Mouse (Mus musculus): ENCODE results near the gene Fbxo3. TPM values are rescaled to one million over a fixed set of nuclear protein-coding genes. Genes with fewer than 3 reads are reported as not detected.
"Not testable (repeated sequence)": the region's sequence is repeated elsewhere in the genome, so short reads cannot be mapped to it uniquely, and the experiment has no call there.

The Fbxo3 gene
- 51.3 and 53.8 TPM in 2 replicates for polyA plus RNA-seq (2015; fragmentation: Nextera tagmentation; extraction: Ambion mirVana)

DNA sequence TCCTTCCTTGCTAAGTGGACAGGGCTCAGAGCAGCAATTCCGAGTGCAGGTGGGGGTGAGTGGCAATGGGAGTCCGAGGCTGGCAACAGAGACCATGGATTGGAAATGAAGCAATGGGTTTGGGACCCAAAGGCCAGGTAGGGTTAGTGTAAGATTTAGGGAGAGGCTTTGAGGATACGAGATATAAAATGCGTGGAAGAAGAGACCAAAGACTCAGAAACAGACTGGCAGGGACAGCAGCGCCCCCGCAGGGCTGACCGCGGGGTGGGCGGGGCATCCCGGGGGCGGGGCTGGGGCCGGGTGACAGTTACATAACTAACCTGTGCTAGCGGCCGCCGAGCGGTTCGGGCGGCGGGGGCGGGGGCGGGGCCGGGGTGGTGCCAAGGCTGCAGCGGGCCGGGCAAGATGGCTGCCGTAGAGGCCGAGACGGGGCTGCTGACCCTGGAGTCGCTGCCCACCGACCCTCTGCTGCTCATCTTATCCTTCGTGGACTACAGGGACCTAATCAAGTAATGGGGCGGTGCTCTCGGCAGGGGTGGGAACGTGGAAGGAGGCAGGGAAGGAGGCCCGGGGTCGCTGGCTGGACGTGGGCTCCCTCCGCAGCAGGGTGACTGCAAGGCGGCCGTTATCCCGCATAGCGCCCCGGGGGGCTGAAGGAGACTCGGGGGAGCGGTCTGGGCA lies at the start of gene Fbxo3:
Gene Fbxo3 (plus strand): TSS at position 264 of the 681 bp plus-strand sequence.
- under 1% methylated on average over 39 of the region's 44 CpGs for WGBS
- H3K27me3 ChIP-seq = no peaks in the 10 kb centered on the region
- no peaks in the 10 kb centered on the region for H3K9me3 ChIP-seq (replicated peaks)
- peaks cover 19% of the 10 kb centered on the region for H3K4me1 ChIP-seq
- peak; percentile 95 for ATAC-seq (ENCODE audit: insufficient number of reproducible peaks, low FRiP score, low TSS enrichment, low read depth)
- peak within 1 kb of the TSS; percentile 93 for H3K9ac ChIP-seq
- H3K4me3 ChIP-seq (replicated peaks) = peak within 1 kb of the TSS; percentile 94
- peak within 1 kb of the TSS; percentile 53 for H3K27ac ChIP-seq (replicated peaks)
- H3K36me3 ChIP-seq = no peaks in the 10 kb centered on the region
- peak within 1 kb of the TSS; percentile 70 for H3K4me2 ChIP-seq (replicated peaks)

DNA sequence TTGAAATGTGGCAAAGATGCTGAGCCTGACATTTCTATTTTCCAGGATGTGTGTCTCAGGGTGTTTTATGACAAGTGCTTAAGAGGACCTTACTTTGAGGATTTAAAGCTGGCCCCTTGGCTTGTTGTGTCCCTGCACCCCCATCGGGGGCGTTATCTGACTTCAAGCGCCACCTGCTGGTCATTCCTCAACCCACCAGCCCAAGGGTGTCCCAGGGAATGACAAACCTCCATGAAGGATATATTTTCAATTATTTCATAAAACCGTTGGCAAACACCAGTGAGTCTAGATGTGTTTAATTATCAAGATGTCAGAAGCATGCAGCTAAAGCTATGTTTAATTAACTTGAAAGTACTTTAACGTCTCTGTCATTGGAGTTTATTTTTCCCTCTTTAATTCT lies 45.3 kb upstream of the Fbxo3 start:
- 5% methylated on average over 5 of the region's 5 CpGs for WGBS
- ATAC-seq (ENCODE audit: insufficient number of reproducible peaks, low FRiP score, low TSS enrichment, low read depth) = peak; percentile 67; the same call in 1 of the 2 replicates
- H3K9me3 ChIP-seq (replicated peaks) = no peaks in the 10 kb centered on the region
- no peak overlapping the region for H3K9ac ChIP-seq
- H3K36me3 ChIP-seq = no peaks in the 10 kb centered on the region
- no peaks in the 10 kb centered on the region for H3K4me1 ChIP-seq
- peaks cover 4% of the 10 kb centered on the region; the same call in 1 of the 2 replicates for H3K27me3 ChIP-seq
- H3K27ac ChIP-seq (replicated peaks) = no peak overlapping the region
- no peak overlapping the region for H3K4me3 ChIP-seq (replicated peaks)
- no peak overlapping the region for H3K4me2 ChIP-seq (replicated peaks)

DNA sequence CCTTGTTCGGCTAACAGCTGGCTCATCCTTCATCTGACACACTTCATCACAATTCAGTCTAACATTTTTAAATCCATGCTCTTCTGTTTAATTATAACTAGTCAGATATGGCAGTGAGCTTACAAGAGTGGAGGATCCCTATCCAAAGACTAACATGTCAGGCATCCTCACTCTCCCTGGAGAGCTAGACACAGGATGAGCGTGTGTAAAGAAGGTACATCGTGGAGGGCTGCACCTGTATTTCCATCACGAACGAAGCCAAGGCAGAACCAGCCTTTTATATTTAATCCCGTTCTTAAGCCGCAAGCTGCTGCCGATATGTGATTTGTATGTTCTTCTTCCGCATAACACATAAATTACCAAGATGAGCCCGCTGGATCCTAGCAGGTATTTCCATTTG lies 44.4 kb upstream of the Fbxo3 start:
- no peak overlapping the region for H3K4me3 ChIP-seq (replicated peaks)
- H3K4me1 ChIP-seq = no peaks in the 10 kb centered on the region
- 86% methylated on average over 10 of the region's 10 CpGs for WGBS
- no peak overlapping the region for H3K27ac ChIP-seq (replicated peaks)
- no peaks in the 10 kb centered on the region for H3K9me3 ChIP-seq (replicated peaks)
- H3K36me3 ChIP-seq = no peaks in the 10 kb centered on the region
- H3K4me2 ChIP-seq (replicated peaks) = no peak overlapping the region
- H3K27me3 ChIP-seq = peaks cover 4% of the 10 kb centered on the region; the same call in 1 of the 2 replicates
- ATAC-seq (ENCODE audit: insufficient number of reproducible peaks, low FRiP score, low TSS enrichment, low read depth) = no peak
- H3K9ac ChIP-seq = no peak overlapping the region

DNA sequence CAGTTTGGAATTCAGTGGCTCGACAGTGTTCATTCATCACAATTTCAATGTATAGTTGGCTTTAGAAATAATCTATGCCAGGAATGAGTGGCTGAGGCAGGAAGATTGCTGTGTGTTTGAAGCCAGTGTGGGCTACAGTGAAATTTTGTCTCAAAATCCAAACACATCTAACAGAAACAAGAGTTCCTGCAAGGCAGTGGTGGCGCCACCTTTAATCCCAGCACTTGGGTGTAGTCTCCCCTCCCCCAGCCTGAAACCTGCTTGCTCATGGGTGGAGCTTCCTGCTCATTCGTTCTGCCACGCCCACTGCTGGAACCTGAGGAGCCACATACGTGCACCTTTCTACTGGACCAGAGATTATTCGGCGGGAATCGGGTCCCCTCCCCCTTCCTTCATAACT lies 39.9 kb upstream of the Fbxo3 start:
- H3K9ac ChIP-seq; ATAC-seq (ENCODE audit: insufficient number of reproducible peaks, low FRiP score, low TSS enrichment, low read depth); H3K4me1 ChIP-seq; H3K4me2 ChIP-seq (replicated peaks); H3K27me3 ChIP-seq; H3K4me3 ChIP-seq (replicated peaks); H3K36me3 ChIP-seq; H3K9me3 ChIP-seq (replicated peaks); H3K27ac ChIP-seq (replicated peaks): not testable (repeated sequence)
- WGBS = 68% methylated on average over 8 of the region's 8 CpGs

DNA sequence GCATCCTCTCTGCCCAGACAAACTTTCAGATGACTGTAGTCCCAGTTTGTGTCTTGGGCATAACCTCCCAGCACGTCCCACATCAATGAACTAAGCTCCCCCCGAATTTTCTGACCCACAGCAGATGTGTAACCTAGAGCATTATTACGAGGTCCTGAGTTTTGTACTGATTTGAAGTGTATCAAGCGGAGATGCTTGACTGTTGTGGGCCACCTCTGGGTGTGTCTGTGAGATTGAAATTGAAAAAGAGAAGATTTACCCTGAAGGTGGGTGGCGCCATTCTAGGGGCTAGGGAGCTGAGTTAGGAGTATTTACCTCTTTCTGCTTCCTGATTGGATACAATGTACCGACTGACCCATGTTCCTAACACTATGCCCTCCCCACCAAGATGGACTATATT lies 37.8 kb upstream of the Fbxo3 start:
- Histone ChIP-seq H3K27me3 (peaks cover 10% of the 10 kb centered on the region), H3K4me2 (replicated peaks) (no peak overlapping the region), H3K4me1 (no peaks in the 10 kb centered on the region), H3K36me3 (no peaks in the 10 kb centered on the region), H3K4me3 (replicated peaks) (no peak overlapping the region), H3K27ac (replicated peaks) (no peak overlapping the region), H3K9me3 (replicated peaks) (no peaks in the 10 kb centered on the region), H3K9ac (no peak overlapping the region)
- no peak for ATAC-seq (ENCODE audit: insufficient number of reproducible peaks, low FRiP score, low TSS enrichment, low read depth)
- 84% methylated on average over 6 of the region's 6 CpGs for WGBS

DNA sequence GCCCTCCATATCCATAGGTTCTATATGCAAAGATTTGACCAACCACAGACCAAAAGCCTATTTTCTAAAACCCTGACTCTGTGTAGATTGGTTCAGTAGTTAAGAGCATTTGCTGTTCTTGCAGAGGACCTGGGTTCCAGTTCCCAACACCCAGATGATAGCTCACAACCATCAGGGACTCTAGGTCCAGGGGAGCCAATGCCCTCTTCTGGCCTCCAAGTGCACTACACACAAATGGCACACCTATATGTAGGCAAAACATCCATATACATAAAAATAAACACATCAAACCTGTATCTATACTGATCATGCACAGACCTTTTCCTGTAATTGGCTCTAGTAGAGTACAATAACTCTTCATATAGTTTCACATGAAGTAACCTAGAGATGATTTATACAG lies 36.2 kb upstream of the Fbxo3 start:
- Histone ChIP-seq H3K4me1 (no peaks in the 10 kb centered on the region), H3K27ac (replicated peaks) (no peak overlapping the region), H3K9me3 (replicated peaks) (no peaks in the 10 kb centered on the region), H3K4me3 (replicated peaks) (no peak overlapping the region), H3K9ac (no peak overlapping the region), H3K27me3 (peaks cover 10% of the 10 kb centered on the region), H3K36me3 (no peaks in the 10 kb centered on the region), H3K4me2 (replicated peaks) (no peak overlapping the region)
- no peak for ATAC-seq (ENCODE audit: insufficient number of reproducible peaks, low FRiP score, low TSS enrichment, low read depth)

DNA sequence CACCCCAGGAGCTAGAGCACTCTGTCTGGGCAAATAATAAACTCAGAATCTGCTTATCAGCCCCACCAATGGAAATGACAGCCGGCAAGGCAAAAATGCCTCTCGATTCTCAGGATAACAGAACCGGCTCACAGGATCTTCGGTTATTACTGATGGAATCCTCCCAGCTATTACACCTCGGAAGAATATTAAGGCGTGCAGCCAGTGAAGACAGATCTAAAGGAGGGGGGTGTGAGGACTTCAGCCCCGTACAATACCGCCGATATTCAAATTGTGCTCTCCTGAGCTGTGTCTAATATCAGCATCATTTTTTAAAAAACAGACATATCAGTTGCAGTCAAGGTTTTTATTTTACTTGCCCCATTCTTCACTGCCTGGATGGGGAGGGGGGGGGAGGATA lies 35.4 kb upstream of the Fbxo3 start:
- Histone ChIP-seq H3K27me3 (peaks cover 10% of the 10 kb centered on the region), H3K9ac (no peak overlapping the region), H3K27ac (replicated peaks) (no peak overlapping the region), H3K9me3 (replicated peaks) (no peaks in the 10 kb centered on the region), H3K4me2 (replicated peaks) (no peak overlapping the region), H3K36me3 (no peaks in the 10 kb centered on the region), H3K4me1 (no peaks in the 10 kb centered on the region), H3K4me3 (replicated peaks) (no peak overlapping the region)
- WGBS = 66% methylated on average over 9 of the region's 9 CpGs
- no peak for ATAC-seq (ENCODE audit: insufficient number of reproducible peaks, low FRiP score, low TSS enrichment, low read depth)

DNA sequence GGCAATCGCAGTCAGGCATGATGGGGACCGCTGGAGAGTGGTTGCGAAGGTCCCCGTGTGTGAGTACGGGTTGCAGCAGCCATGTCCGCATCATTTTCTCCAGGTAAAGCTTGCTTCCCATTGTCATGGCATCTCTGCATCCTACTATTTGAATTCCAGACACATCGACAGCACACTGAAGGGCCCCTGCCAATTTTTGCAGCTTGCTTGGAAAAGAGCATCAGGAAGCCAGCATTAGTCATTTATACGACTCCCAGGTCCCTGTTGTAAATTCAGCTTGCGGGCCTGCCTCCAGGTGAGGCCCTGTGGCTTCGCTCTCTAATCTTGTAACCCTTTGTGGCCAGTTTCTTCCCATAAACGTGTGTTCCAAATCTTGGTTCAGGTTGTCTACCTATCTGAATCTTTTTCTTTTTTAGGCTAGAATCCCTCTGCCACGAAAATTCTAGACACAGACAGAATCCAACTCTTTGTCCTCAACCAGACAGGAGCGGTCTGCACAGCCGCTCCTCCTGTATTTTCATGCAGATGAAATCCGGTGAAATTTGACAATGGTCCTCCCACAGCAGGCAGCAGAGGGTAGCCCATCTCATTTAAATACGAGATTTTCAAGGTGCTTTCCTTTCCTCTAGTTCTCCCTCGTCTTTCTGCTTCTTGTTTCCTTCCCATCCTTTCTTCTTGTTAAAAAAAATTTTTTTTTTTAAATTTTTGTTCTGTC lies 34.7 kb upstream of the Fbxo3 start:
- no peak overlapping the region for H3K9ac ChIP-seq
- no peak overlapping the region for H3K27ac ChIP-seq (replicated peaks)
- H3K36me3 ChIP-seq = no peaks in the 10 kb centered on the region
- no peak for ATAC-seq (ENCODE audit: insufficient number of reproducible peaks, low FRiP score, low TSS enrichment, low read depth)
- H3K27me3 ChIP-seq = peaks cover 10% of the 10 kb centered on the region
- H3K9me3 ChIP-seq (replicated peaks) = no peaks in the 10 kb centered on the region
- WGBS = 28% methylated on average over 17 of the region's 17 CpGs
- no peak overlapping the region for H3K4me3 ChIP-seq (replicated peaks)
- H3K4me2 ChIP-seq (replicated peaks) = no peak overlapping the region
- H3K4me1 ChIP-seq = no peaks in the 10 kb centered on the region

DNA sequence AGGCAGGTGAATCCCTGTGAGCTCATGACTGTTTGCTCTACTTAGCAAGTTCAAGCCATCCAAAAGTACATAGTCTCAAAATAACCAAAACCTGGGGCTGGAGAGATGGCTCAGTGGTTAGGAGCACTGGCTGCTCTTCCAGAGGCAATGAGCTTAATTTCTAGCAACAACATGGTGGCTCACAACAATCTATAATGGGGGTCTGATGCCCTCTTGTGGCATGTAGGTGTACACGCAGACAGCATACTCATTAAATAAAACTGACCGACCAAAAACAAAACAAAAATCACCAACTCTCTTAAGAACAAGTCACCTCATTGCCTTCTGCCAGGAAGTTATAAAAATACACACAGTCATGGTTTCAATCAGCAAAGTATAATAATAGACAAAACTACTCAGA lies 26.4 kb upstream of the Fbxo3 start:
- WGBS = 26% methylated on average over 2 of the region's 2 CpGs
- H3K4me2 ChIP-seq (replicated peaks) = no peak overlapping the region
- H3K27me3 ChIP-seq = no peaks in the 10 kb centered on the region
- H3K36me3 ChIP-seq = no peaks in the 10 kb centered on the region
- H3K9me3 ChIP-seq (replicated peaks) = no peaks in the 10 kb centered on the region
- no peak overlapping the region for H3K4me3 ChIP-seq (replicated peaks)
- no peaks in the 10 kb centered on the region for H3K4me1 ChIP-seq
- H3K27ac ChIP-seq (replicated peaks) = no peak overlapping the region
- ATAC-seq (ENCODE audit: insufficient number of reproducible peaks, low FRiP score, low TSS enrichment, low read depth) = no peak
- no peak overlapping the region for H3K9ac ChIP-seq

DNA sequence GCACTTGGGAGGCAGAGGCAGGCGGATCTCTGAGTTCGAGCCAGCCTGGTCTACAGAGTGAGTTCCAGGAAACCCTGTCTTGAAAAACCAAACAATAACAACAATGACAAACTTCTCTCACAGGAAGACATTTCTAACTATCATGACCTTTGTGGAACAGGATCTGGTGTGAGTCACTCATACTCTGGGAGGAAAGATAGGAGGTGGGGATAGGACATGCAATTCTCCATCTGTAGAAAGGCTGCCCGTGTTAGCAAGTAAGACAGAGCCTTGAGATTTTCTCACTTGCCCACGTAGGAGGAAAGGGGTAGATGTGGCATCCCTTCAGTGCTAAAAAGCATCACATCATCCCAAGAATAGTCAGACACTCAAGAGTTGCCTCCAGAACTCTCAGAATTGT lies 25.7 kb upstream of the Fbxo3 start:
- ATAC-seq (ENCODE audit: insufficient number of reproducible peaks, low FRiP score, low TSS enrichment, low read depth) = no peak
- WGBS = 74% methylated on average over 4 of the region's 4 CpGs
- no peak overlapping the region for H3K9ac ChIP-seq
- no peaks in the 10 kb centered on the region for H3K27me3 ChIP-seq
- no peaks in the 10 kb centered on the region for H3K36me3 ChIP-seq
- H3K4me2 ChIP-seq (replicated peaks) = no peak overlapping the region
- no peaks in the 10 kb centered on the region for H3K4me1 ChIP-seq
- H3K4me3 ChIP-seq (replicated peaks) = no peak overlapping the region
- no peaks in the 10 kb centered on the region for H3K9me3 ChIP-seq (replicated peaks)
- no peak overlapping the region for H3K27ac ChIP-seq (replicated peaks)

DNA sequence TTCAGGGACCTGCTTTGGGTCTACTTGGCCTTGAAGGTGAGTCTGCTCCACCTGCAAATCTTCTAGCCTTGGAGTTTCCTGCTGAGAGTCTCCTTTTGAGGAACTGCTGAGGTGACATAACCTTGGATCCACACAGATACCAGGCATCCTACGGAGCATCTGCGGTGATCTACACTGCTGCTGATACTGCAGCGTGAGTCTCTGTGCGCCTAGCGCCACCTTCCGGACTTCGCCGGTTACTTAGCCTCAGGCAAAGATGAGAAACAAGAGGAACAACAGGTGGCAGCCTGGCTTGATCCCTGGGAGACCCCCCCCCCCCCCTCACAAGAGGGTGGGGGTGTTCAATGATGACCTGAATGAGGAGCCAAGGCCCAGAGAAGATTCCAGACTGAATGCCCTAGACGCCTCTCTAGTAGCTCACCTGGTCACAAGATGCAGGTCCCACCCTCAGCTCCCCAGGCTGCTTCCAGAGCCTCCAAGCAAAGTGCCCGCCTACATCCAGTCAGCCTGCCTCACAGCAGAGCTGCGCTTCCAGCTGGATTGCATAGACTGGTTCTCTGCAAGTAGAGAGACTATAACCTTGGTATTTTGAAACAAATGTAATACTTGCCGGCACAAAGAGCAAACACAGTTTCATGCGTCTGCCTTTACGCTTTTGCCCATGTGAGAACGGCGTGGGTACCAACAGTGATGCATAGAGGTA lies 24.7 kb upstream of the Fbxo3 start:
- H3K4me1 ChIP-seq = no peaks in the 10 kb centered on the region
- peak; percentile 39 for ATAC-seq (ENCODE audit: insufficient number of reproducible peaks, low FRiP score, low TSS enrichment, low read depth)
- 29% methylated on average over 16 of the region's 16 CpGs for WGBS
- H3K27me3 ChIP-seq = no peaks in the 10 kb centered on the region
- H3K9me3 ChIP-seq (replicated peaks) = no peaks in the 10 kb centered on the region
- H3K9ac ChIP-seq = no peak overlapping the region
- no peak overlapping the region for H3K4me2 ChIP-seq (replicated peaks)
- no peak overlapping the region for H3K4me3 ChIP-seq (replicated peaks)
- no peaks in the 10 kb centered on the region for H3K36me3 ChIP-seq
- no peak overlapping the region for H3K27ac ChIP-seq (replicated peaks)

Data from embryonic facial prominence, embryonic 15.5 days (tissue).